Mouse (Mus musculus) kidney, postnatal 0 days (tissue): ENCODE results near the gene Cd68. TPM values are rescaled to one million over a fixed set of nuclear protein-coding genes. Genes with fewer than 3 reads are reported as not detected.

Source experiments
- ATAC-seq: fragments of 200-750 bp; cut with Nextera tagmentation; replicated peaks from 2 replicates; pipeline ENCODE4 v1.8.0; 2017; ENCODE audit warnings: low read depth, moderate number of reproducible peaks, moderate TSS enrichment, moderate library complexity; ENCODE audit not compliant: low FRiP score
- DNase-seq: peaks from one replicate; pipeline ENCODE4 v3.0.0-alpha.2; 2016; ENCODE audit warnings: low spot score
- H3K27ac ChIP-seq: fragments of 300-500 bp; sonication (generic); 2 replicates; pipeline ENCODE4 v1.5.1; 2014; ENCODE audit warnings: mild to moderate bottlenecking
- H3K27me3 ChIP-seq: fragments of 300-500 bp; sonication (generic); 2 replicates; pipeline ENCODE4 v1.6.1; 2014; ENCODE audit warnings: low read length, mixed read lengths; ENCODE audit not compliant: insufficient read depth
- H3K36me3 ChIP-seq: fragments of 300-500 bp; sonication (generic); 2 replicates; pipeline ENCODE4 v1.6.1; 2014; ENCODE audit warnings: low read length, mixed read lengths; ENCODE audit not compliant: insufficient read depth
- H3K4me1 ChIP-seq: fragments of 300-500 bp; sonication (generic); replicated peaks from 2 replicates; pipeline ENCODE4 v1.6.1; 2014; ENCODE audit warnings: antibody characterized with exemption, low read length, mixed read lengths; ENCODE audit not compliant: insufficient read depth
- H3K4me2 ChIP-seq: fragments of 300-500 bp; sonication (generic); 2 replicates; pipeline ENCODE4 v1.6.1; 2014; ENCODE audit warnings: mild to moderate bottlenecking, low read length, moderate library complexity, mixed read lengths
- H3K4me3 ChIP-seq: fragments of 300-500 bp; sonication (generic); replicated peaks from 2 replicates; pipeline ENCODE4 v1.5.1; 2014; ENCODE audit warnings: low read depth, low read length
- H3K9ac ChIP-seq: fragments of 300-500 bp; sonication (generic); 2 replicates; pipeline ENCODE4 v1.6.1; 2014; ENCODE audit warnings: low read depth, low read length
- H3K9me3 ChIP-seq: fragments of 300-500 bp; sonication (generic); replicated peaks from 2 replicates; pipeline ENCODE4 v1.6.1; 2016; ENCODE audit warnings: low read length, inconsistent platforms, mixed read lengths
- CTCF ChIP-seq: IDR thresholded peaks from 2 replicates; pipeline ENCODE4 v1.5.1; 2016; ENCODE audit warnings: antibody characterized with exemption, low read depth, mild to moderate bottlenecking, moderate library complexity
- WGBS: fragments of 180-500 bp; shearing (Covaris S2); extraction: QIAGEN DNeasy Blood & Tissue Kit; methylation state at CpG from one replicate; pipeline ENCODE4 v1.1.7; 2014; 5-methylcytosine and 5-hydroxymethylcytosine counted together
- polyA plus RNA-seq: library from polyadenylated mRNA; unstranded; fragments of >200 nt; fragmentation: Nextera tagmentation; extraction: Ambion mirVana; gene quantifications from 2 replicates; pipeline ENCODE4 v1.2.1, GENCODE M21; 2015

Cd68 gene
- polyA plus RNA-seq, 1 experiment from 2014 or later, result 10.4 TPM

DNA sequence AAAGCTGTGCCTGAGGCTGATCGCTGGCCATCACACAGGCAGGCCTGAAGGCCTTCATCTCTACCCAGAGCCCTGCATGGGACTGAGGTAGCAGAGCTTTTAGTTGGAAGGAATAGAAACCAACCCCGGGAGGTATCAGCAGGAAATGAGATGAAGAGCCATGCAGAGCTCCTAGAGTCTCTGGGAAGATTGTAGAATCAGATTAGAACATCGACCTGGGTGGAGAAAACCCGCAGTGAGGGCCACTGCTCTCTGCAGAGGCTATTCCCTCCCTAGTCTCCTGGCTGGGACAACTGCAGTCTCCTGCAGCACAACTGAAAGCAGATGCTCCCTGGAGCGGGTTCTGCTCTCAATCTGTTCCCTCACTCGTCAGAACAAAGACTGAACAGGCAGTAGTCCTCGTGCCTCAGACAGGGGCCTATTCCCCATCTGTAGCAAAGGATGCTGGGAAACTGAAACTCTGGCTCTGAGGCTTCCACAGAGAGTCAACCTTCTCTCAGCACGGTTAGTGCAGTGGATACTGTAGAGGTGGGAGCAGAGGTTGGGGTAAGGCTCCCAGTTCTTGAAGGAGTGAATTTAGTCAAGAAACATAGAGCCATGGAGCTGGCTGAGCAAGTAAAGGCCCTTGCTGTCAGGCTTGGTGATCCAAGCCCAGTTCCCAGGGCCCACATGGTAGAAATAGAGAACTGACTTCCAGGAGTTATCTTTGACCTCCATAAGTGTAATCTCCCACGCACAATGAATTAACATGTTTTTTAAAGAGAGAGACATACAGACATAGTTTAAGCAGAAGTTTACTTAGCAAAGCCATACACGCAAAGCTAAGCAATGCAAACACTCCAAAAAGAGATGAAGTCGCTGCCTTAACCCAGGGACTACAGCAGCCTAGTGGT lies 43.8 kb upstream of the Cd68 start:
- Histone ChIP-seq H3K27me3 (no peaks in the 10 kb centered on the region), H3K9ac (no peak overlapping the region), H3K4me2 (no peak overlapping the region), H3K9me3 (no peaks in the 10 kb centered on the region), H3K4me3 (no peak overlapping the region), H3K36me3 (no peaks in the 10 kb centered on the region), H3K4me1 (no peaks in the 10 kb centered on the region), H3K27ac (no peak overlapping the region)
- no peak for ATAC-seq
- WGBS, result 54% methylated on average over 11 of the region's 11 CpGs
- no peak for DNase-seq
- TF ChIP-seq CTCF, result no peak

DNA sequence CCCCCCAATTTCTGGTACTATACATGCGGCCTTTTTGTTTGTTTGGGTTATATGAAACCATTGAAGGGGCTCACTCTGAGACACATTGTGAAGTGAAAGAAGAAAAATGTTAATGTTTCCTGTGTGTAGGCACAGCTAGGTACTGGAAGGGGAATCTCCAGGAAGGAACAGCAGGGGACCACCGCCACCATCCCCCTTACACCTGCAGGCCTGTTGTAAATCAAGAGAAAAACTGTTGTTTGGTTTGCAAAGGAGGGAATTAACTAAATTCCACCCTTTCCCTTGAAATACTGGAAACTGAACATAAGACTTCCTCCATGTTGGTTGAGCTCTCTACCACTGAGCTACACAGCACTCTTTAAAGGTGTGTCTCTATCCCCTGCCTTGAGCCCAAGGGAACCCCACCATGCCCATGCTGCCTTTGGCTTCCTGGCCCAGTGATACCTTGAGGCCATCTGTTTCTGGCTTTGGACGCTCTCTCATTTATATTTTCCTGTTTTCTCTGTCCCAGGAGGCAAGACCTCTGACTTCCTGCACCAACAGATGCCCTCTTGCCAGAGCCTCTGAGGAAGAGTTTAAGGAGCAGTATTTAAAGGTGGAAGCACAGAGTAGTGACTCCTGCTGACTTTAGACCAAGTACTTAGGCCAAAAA lies 42.8 kb upstream of the Cd68 start:
- no peaks in the 10 kb centered on the region for H3K9me3 ChIP-seq
- H3K36me3 ChIP-seq, result no peaks in the 10 kb centered on the region
- WGBS, result 74% methylated on average over 3 of the region's 3 CpGs
- ATAC-seq, result no peak
- H3K27me3 ChIP-seq, result no peaks in the 10 kb centered on the region
- no peak overlapping the region for H3K4me3 ChIP-seq
- DNase-seq, result no peak
- no peak overlapping the region for H3K27ac ChIP-seq
- H3K4me1 ChIP-seq, result no peaks in the 10 kb centered on the region
- H3K4me2 ChIP-seq, result no peak overlapping the region
- no peak overlapping the region for H3K9ac ChIP-seq
- no peak for TF ChIP-seq CTCF

GRCm38 (mm10) chr11:69707873-69708381 lies 42.0 kb upstream of the Cd68 start:
- no peaks in the 10 kb centered on the region for H3K27me3 ChIP-seq
- ATAC-seq (no peak), DNase-seq (no peak)
- no peak for TF ChIP-seq CTCF
- H3K4me3 ChIP-seq, result no peak overlapping the region
- no peak overlapping the region for H3K27ac ChIP-seq
- 82% methylated on average over 4 of the region's 4 CpGs for WGBS
- H3K4me1 ChIP-seq, result no peaks in the 10 kb centered on the region
- no peak overlapping the region for H3K4me2 ChIP-seq
- H3K9me3 ChIP-seq, result no peaks in the 10 kb centered on the region
- no peak overlapping the region for H3K9ac ChIP-seq
- H3K36me3 ChIP-seq, result no peaks in the 10 kb centered on the region

GRCm38 (mm10) chr11:69707480-69707847 lies 41.5 kb upstream of the Cd68 start:
- Histone ChIP-seq H3K4me3 (no peak overlapping the region), H3K9ac (no peak overlapping the region), H3K27me3 (no peaks in the 10 kb centered on the region), H3K4me2 (no peak overlapping the region), H3K9me3 (no peaks in the 10 kb centered on the region), H3K4me1 (no peaks in the 10 kb centered on the region), H3K27ac (no peak overlapping the region), H3K36me3 (no peaks in the 10 kb centered on the region)
- ATAC-seq (no peak), DNase-seq (no peak)
- TF ChIP-seq CTCF, result no peak
- WGBS, result 89% methylated on average over 4 of the region's 4 CpGs

DNA sequence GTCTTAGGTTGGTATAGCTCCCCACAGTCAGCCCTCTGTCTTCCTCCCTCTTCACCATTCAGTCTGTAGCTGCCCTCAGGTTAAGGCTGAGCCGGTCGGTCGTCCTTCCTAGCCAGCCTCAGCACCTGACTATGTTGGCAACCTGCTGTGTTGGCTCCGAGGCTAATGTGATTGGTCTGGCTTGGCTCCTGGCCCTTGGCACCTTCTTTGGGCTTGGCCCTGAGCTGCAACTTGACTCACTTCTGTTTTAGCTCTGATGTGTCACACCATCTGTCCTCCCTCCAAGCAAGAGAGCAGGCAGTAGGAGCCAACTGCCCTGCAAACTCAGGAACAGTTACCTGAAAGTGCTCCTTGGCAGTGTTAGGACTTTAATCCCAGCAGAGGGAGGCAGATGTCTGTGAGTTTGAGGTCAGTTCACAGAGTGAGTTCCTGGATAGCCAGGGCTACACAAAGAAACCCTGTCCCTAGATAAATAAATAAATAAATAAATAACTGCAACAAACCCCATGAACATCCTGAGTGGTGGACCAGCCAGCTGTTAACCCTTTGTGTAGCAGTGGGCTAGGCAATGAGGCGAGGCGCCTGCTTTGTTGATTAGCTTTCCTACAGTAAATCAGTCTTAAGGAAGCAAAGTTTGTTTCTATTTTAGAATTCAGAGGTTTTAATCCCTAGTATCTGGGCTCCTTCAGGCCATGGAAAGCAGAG lies 41.0 kb upstream of the Cd68 start:
- 55% methylated on average over 6 of the region's 6 CpGs for WGBS
- no peak for DNase-seq
- Histone ChIP-seq H3K27me3 (no peaks in the 10 kb centered on the region), H3K36me3 (no peaks in the 10 kb centered on the region), H3K9ac (no peak overlapping the region), H3K9me3 (no peaks in the 10 kb centered on the region), H3K27ac (no peak overlapping the region), H3K4me1 (no peaks in the 10 kb centered on the region), H3K4me3 (no peak overlapping the region), H3K4me2 (no peak overlapping the region)
- ATAC-seq, result no peak
- TF ChIP-seq CTCF, result no peak

- 32% methylated on average over 2 of the region's 2 CpGs for WGBS
Measured at GRCm38 (mm10) chr11:69704613-69705010, 38.7 kb upstream of the Cd68 start.

More at GRCm38 (mm10) chr11:69704613-69705010, 38.7 kb upstream of the Cd68 start:
- ATAC-seq, result no peak
- DNase-seq, result no peak
- Histone ChIP-seq H3K4me2 (no peak overlapping the region), H3K27ac (no peak overlapping the region), H3K4me1 (no peaks in the 10 kb centered on the region), H3K9me3 (no peaks in the 10 kb centered on the region), H3K9ac (no peak overlapping the region), H3K36me3 (no peaks in the 10 kb centered on the region), H3K4me3 (no peak overlapping the region), H3K27me3 (no peaks in the 10 kb centered on the region)
- TF ChIP-seq CTCF, result no peak
